Mouse (Mus musculus): Measurements from ENCODE around the gene Mettl7a3.
"Not testable (repeated sequence)": the region's sequence is repeated elsewhere in the genome, so short reads cannot be mapped to it uniquely, and the experiment has no call there.

Gene Mettl7a3

DNA sequence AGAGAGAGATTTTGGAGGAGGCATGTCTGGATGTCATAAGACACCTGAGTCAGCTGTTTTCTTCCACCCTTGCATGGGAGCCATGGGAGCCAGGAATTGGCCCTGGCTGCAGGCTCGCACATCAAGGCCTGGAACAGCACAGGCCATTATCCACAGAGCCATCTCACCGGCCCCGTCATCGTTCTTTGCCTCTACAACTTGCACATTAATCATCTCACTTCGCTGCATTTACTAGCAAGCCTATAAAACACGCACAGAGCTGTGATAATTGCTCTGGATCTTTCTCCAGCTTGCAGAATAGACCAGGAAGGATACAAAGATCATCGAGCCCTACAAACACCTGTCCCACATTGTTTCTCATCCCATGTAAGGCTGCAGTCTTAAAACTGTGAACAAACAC, 4.0 kb upstream of the Mettl7a3 start:
- DNase-seq (ENCODE audit: low spot score), result no peak

DNA sequence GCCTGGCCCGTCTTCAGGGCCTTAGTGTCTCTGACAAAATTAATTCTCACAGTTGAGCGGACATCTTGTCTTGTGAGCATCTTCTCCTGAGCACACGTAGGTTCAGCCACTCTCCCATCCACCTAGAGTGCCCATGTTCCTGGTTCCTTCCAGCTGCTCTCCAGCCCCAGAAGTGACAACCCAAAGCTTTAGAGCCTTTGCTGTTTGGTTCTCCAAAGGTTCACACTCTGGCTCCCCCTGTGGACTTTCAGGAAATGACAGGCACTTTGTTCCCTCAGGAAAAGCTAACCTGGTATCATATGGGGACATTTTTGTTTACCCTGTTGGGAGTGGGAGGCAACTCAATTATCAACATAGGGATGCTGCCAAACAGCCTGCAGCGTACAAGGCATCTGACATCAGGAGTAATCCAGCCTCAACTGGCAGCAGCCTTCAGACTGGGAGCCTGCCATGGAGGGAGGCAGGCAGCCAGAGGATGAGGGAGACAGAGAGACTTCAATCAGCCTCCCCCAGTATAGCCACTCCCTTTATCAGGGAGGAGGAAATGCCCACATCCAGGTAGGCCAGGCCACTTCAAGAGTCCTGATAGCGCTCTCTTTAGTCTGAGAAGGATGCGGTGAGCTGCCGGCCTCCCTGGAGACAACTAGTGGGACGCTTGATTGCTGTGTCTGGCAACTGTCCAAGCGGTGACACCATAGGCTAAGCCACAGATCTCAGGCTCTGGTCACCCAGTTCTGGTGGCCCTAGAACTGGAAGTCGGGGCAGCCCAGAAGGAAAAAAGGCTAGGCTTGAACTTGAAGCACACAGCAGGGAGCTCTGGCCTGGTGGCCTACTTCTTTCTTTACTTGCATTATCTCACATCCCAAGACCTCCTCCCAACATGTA, 2.4 kb upstream of the Mettl7a3 start:
- DNase-seq (ENCODE audit: low spot score), result not testable (repeated sequence)

DNA sequence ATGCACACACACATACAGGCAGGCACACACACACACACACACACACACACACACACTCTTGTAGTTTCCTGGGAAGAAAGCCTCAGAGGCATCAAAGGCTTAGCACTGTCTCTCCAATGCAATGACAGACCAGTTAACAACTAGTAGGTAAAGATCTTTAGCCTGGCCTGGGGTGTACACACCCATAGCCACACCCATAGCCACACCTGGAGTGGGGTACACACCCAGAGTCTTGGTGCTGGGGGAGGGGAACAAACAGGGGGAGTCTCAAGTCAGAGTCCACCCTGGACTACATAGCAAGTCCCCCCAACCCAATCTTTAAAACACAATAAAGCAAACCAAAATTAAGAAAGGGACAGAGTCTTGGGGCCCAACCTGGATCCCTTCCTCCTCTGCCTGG, 2.6 kb downstream of the Mettl7a3 start:
- not testable (repeated sequence) for DNase-seq (ENCODE audit: low spot score)

DNA sequence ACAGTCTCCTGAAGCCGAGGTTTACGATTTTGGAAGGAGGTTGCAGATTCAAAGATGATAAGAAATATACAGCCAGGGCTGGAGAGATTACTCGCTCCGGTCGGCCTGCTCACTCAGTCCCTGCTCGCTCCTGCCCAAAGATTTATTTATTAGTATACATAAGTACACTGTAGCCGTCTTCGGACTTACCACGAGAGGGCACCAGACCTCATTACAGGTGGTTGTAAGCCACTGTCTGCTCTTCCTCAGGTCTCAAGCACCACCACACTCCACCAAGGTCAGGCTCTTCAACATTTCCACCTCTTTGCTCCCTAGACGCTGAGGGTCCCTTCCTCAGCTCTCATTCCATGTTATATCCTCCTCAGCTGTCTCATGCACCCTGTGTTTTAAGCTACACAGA, 3.1 kb downstream of the Mettl7a3 start:
- peak; percentile 43 for DNase-seq (ENCODE audit: low spot score)

DNA sequence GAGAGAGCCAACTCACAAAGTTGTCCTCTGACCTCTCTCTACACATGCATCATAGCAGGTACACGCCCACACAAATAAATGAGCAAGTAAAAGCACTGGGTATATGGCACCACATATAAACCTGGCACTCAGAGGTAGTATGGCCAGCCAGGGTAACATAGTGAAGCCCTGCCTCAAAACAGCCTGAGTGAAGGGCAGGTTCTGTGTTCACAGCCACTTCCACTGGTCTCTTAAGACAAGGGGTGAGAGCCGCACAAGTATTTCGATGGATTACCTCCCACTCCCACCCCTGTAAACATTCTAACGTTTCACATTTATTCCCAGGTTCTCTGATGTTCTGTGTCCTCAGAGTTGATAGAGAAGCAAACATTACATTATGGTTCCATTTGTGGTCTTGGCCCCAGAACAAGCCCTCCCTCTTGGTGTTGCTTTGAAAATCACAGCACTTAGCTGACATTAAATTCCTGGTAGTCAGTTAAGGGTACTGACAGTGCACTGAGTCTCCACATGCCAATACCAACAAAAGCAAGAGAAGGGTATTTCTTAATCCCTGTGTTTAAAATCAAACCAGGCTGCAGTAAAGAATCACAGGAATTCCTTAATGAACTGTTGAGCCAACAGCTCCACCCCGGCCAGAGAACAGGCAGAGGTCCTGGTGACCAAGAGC, 6.7 kb downstream of the Mettl7a3 start:
- not testable (repeated sequence) for DNase-seq (ENCODE audit: low spot score)

DNA sequence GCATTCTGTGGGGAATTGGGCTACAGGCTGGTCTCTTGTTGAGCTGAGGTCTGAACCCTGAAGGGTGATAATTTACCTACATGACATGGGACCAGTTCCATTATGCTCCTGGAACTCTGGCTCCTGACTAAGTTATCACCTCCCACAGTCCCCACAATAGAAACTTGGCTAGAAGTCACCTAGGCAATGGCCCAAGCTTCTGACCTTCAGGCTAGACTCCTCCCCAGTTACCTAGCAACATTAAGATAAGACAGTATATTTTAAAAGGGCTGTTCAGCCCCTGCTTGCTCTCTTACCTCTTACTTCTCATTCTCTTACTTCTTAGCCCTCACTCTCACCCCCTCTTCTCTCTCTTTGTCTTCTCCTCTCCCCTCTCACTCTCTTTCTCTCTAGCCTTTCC, 10.8 kb downstream of the Mettl7a3 start:
- DNase-seq (ENCODE audit: low spot score), result no peak

DNA sequence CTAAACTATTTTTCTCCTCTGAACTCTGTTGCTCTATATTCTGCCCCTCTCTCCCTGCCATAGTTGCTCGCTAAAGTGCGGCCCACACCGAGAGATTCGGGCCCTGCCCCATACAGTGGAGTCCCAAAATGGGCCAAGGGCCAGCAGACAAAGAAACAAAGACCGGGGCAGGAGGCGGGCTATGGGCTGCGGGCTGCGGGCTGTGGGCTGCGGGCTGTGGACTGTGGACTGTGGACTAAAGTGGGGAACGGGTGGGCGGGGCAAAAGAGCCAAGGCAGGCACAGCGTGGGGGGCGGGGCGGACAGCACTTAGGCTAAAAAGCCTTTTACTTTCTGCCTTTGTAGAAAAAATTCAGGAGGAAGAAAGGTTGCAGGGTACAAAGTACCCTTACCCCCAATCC, 12.0 kb downstream of the Mettl7a3 start:
- DNase-seq (ENCODE audit: low spot score), result no peak

DNA sequence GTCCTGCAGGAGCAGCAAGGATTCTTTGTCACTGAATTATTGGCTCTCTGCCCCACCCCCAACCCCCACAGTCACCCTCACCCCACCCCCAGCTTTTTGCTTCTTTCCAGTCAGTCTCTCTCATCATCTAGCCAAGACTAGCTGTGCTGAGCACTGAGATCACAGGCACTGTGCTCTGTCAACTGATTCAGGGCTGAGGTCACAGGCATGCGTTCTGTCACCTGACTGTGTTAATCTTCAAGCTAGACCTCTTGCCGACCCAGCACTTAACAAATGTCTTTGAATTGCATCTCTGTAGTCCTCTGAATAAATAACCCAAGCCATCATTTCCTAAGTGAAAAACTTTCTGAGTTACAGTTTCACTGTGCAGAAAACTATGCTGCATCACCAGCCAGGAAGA, 14.8 kb downstream of the Mettl7a3 start:
- no peak for DNase-seq (ENCODE audit: low spot score)

DNA sequence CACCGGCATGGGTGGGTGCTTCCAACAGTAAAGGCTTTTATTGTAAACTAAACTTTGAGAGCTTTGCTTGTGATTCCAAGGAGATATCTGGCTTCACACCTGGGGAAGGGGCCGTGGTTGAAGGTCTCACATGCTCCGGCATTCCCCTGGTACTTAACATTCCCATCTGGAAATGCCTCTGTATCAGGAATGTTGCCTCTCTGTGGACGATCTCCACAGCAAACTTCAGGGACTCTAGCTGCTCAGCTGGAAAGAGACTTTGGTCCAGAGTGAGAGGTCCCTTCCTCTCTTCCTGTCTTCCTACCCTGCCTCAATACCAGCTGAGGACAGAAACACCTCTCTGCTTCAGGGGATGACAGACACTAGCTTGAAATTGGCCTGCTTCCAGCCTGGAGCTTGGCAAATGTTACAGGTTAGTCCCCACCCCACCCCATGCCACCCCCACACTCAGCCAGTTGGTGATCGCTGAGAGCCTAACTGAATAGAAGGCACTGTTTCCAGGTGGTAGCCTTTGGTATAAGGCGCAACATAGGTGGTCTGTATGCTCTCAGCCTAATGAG, 16.9 kb downstream of the Mettl7a3 start:
- no peak for DNase-seq (ENCODE audit: low spot score)

DNA sequence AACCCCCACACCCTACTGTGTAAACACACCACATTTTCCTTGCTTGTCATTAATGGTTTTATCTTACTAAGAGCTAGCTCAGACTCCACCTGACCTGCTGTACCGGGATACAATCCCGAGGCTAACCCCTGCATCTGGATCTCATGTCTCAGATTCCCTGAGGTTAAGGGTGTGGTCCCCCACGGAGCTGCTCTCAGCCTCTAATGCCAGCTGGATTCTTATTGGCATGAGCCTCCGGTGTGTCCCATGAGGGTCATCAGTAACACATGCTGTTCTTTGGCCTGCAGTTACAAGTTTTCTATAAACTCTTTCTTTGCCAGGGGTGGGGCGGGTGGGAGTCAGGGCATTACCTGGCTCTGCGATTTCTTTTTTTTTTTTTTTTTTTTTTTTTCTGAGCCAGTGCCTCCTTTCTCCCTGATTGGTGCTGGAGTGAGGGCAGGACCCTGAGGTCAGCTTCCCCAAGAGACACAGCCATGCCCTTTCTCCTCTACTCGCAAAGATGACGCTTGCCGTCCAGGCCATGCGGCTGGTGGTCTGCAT, 18.1 kb downstream of the Mettl7a3 start, which contains the start of the genes Methig1 and Mettl7a2:
Methig1 (plus strand) TSS at position 439 of the 540 bp plus-strand sequence.
Mettl7a2 (plus strand) TSS at position 490 of the 540 bp plus-strand sequence.
- DNase-seq (ENCODE audit: low spot score), result no peak

DNA sequence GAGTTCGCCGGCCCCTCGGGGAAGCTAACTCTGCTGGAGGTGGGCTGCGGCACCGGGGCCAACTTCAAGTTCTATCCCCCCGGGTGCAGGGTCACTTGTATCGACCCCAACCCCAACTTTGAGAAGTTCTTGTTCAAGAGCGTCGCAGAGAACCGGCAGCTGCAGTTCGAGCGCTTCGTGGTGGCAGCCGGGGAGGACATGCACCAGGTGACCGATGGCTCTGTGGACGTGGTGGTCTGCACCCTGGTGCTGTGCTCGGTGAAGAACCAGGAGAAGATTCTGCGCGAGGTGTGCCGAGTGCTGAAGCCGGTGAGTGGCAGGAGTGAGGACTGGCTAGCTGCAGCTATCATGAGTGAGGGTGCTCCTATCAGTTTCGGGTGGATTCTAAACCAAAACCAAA, 18.7 kb downstream of the Mettl7a3 start:
- not testable (repeated sequence) for DNase-seq (ENCODE audit: low spot score)

DNA sequence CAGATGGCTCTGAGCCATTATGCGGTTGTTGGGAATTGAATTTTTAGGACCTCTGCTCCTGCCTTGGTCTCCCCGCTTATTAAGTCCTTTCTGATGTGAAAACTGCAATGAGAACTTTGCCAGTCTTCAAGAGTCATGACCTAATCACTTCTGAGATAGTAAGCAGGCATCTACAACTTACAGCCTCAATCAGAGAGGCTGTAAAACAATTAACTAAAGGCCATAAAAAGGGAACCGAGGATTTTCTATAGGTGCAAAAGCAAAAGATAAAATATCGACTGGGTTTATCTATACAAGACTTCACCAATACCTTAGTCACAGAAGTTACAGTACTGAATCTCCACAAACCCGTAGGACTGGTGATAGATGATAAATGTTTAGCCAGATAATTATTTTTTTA, 21.1 kb downstream of the Mettl7a3 start:
- no peak for DNase-seq (ENCODE audit: low spot score)

DNA sequence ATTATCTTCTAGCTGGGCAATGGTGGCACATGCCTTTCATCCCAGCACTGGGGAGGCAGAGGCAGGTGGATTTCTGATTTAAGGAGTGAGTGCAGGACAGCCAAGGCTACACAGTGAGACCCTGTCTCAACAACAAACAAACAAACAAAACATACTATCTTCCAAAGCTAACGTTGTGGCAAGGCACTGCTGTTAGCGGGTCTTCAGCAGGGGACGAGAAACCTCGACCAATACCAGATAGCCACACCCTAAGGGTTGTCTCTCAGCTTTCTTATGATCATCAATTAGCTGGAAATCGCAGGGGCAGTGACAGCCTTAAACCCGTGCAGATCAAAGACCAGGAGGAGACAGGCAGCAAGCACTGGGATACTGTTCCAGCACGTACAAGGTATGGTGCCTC, 29.5 kb downstream of the Mettl7a3 start, which contains the start of gene Higd1c:
Higd1c (plus strand) TSS at position 301 of the 400 bp plus-strand sequence.
- DNase-seq (ENCODE audit: low spot score), result no peak

DNA sequence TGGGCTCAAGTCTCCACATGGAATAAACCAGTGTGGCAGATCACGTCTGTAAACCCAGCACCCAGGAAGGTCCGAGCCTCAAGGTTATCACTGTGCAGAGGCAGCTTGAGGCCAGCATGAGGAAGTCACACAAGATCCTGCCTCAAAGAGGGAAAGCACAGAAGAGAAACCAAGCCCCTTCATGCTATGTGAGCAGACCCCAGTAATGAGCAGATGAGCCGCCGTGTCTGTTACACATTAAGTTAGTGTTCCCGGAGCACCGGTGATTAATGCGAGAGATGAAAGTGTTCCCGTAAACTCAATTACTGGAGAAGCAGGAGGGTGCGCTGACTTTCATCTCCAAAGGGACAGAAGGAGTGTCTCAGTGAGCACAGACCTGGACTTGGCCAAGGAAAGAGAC, 31.2 kb downstream of the Mettl7a3 start:
- not testable (repeated sequence) for DNase-seq (ENCODE audit: low spot score)

DNA sequence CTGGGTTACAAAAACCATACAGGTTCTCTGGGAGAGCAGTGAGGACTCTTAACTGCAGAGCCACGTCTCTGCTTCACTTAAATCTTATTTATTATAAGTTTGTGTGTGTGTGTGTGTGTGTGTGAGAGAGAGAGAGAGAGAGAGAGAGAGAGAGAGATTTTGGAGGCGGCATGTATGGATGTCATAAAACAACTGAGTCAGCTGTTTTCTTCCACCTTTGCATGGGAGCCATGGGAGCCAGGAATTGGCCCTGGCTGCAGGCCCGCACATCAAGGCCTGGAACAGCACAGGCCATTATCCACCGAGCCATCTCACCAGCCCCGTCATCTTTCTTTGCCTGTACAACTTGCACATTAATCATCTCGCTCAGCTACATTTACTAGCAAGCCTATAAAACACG, 32.4 kb downstream of the Mettl7a3 start:
- DNase-seq (ENCODE audit: low spot score), result no peak

DNA sequence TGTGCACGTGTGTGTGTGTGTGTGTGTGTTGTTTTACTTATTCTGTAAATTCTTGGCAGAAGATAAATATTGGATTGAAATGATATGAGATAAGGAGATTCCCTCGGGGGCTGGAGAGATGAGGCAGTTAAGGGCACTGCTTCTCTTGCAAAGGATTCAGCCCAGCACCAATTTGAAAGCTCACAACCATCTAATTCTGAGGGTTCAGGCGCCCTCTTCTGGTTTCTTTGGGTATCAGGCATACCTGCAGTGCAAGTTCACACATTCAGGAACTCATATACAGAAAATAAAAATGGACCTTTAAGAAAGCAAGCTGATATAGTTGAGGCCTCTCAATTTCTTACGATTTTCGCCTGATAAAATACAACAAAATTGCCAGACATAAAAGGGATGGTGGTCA, 40.3 kb downstream of the Mettl7a3 start:
- peak; percentile 28 for DNase-seq (ENCODE audit: low spot score)

DNA sequence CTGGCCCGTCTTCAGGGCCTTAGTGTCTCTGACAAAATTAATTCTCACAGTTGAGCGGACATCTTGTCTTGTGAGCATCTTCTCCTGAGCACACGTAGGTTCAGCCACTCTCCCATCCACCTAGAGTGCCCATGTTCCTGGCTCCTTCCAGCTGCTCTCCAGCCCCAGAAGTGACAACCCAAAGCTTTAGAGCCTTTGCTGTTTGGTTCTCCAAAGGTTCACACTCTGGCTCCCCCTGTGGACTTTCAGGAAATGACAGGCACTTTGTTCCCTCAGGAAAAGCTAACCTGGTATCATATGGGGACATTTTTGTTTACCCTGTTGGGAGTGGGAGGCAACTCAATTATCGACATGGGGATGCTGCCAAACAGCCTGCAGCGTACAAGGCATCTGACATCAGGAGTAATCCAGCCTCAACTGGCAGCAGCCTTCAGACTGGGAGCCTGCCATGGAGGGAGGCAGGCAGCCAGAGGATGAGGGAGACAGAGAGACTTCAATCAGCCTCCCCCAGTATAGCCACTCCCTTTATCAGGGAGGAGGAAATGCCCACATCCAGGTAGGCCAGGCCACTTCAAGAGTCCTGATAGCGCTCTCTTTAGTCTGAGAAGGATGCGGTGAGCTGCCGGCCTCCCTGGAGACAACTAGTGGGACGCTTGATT, 43.2 kb downstream of the Mettl7a3 start:
- DNase-seq (ENCODE audit: low spot score), result not testable (repeated sequence)

DNA sequence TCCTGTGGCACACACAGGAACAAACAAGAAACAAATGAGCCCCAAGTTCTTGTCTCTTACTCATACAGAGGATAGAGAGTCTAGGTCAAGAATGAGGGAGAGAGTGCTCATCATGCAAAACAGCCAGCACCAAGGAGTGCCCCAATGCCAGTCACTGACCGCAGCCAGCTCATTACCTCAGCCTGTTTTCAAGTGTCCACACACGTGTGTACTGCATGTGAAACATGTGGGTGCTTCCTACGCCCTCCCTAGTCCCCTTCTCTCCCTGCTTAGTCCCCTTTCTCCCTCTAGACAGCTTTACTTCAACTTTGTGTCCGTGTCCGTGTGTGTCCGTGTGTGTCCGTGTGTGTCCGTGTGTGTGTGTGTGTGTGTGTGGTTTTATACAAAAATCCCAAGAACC, 44.9 kb downstream of the Mettl7a3 start:
- no peak for DNase-seq (ENCODE audit: low spot score)

DNA sequence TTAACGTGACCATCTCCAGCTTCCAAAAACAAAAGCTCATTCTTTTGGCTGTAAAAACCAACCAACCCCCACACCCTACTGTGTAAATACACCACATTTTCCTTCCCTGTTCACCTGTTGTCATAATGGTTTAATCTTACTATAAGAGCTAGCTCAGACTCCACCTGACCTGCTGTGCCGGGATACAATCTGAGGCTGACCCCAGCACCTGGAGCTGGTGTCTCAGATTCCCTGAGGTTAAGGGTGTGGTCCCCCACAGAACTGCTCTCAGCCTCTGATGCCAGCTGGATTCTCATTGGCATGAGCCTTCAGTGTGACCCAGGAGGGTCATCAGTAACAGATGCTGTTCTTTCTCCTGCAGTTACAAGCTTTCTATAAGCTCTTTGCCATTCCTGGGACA, 45.4 kb downstream of the Mettl7a3 start:
- DNase-seq (ENCODE audit: low spot score), result no peak

DNA sequence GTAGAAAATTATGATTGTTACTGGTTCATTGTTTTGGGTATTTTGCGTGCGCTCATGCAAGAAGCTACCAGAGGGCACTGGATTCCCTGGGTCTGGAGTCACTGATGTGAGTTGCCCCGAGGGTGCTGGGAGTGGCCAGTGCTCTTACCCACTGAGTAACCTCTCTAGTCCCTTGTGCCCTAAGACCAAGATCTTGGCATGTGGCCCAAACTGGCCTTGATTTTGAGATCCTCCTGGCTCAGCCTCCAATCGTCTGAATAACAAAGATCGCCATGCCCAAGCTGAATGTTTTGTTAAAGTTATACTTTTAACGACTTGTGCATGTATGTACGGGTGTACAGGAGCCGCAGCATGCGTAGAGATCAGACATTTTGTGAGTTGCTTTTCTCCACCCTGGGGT, 51.0 kb downstream of the Mettl7a3 start:
- DNase-seq (ENCODE audit: low spot score), result no peak

DNA sequence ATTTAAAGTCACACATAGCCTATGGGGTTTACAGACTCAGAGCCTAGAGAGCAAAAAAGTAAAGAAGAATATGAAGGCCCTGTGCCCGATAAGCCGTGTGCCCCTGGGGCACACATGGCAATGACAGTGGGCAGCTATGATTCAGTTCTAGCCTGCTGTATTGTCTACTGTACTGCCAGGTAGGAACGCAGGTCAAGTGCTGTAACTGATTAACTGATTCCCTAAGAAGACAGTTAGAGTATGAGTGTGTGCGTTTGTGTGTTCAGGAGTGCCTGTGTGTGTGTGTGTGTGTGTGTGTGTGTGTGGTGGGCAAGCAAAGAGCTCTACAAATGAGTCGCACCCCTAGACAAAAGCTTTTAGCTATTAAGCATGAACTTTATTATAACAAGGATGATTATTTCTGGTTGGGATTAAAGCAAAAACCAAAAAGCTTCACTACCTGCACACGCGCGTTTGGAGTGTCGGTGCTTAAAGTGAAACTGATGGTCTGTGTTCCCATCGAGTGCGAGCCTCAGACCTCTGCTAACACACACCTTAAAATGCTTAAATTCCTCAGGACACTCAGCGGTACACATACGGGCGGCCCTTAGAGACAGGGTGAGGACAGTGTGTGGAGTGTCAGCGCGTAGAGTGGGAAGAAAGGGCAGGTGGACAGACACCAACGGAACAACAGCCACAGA, 53.0 kb downstream of the Mettl7a3 start:
- no peak for DNase-seq (ENCODE audit: low spot score)
